Comparison of ENCODE assay signal across 8 mouse cellular contexts in genomic region chr5:98168356-98169285, GRCm38 (mm10). TPM values are rescaled to one million over a fixed set of nuclear protein-coding genes. Genes with fewer than 3 reads are reported as not detected.
DNase-seq lines count a peak whose midpoint lies in the region; ATAC-seq and TF ChIP-seq lines count a peak whose summit lies in the region.

No protein-coding gene starts in this region.

- TF ChIP-seq CTCF in heart, postnatal 0 days (IDR thresholded peaks at IDR 0.05; ENCODE audit: low read depth): no peak

- no peak for ATAC-seq in heart, postnatal 0 days (ENCODE audit: insufficient read depth, low read depth)
- ATAC-seq in midbrain, embryonic 13.5 days: no peak

- H3K4me1 ChIP-seq in heart, postnatal 0 days (ENCODE audit: control insufficient read depth, insufficient read depth): no peaks in the 10 kb centered on the region
- peaks cover 60% of the 10 kb centered on the region for H3K4me1 ChIP-seq in midbrain, embryonic 13.5 days (replicated peaks)

- no peaks in the 10 kb centered on the region for H3K9me3 ChIP-seq in heart, postnatal 0 days (replicated peaks; ENCODE audit: control insufficient read depth, low read length)
- no peaks in the 10 kb centered on the region for H3K9me3 ChIP-seq in midbrain, embryonic 13.5 days

- H3K9ac ChIP-seq in heart, postnatal 0 days (replicated peaks; ENCODE audit: low read depth, low read length): no peak overlapping the region
- peak overlapping the region; percentile 44; the same call in 1 of the 2 replicates for H3K9ac ChIP-seq in midbrain, embryonic 13.5 days (replicated peaks)

- peak overlapping the region; percentile 86 for H3K4me2 ChIP-seq in heart, postnatal 0 days (ENCODE audit: low read depth, low read length)
- H3K4me2 ChIP-seq in midbrain, embryonic 13.5 days (replicated peaks): peak overlapping the region; percentile 69

- no peaks in the 10 kb centered on the region for H3K36me3 ChIP-seq in heart, postnatal 0 days (replicated peaks; ENCODE audit: control insufficient read depth, insufficient read depth, low read length)
- no peaks in the 10 kb centered on the region for H3K36me3 ChIP-seq in midbrain, embryonic 13.5 days

- no peak for TF ChIP-seq EP300 in heart, postnatal 0 days (IDR thresholded peaks at IDR 0.05; ENCODE audit: low read depth)

- peaks cover 77% of the 10 kb centered on the region for H3K27me3 ChIP-seq in heart, postnatal 0 days (ENCODE audit: control insufficient read depth, insufficient read depth, low read length)
- H3K27me3 ChIP-seq in midbrain, embryonic 13.5 days: peaks cover 80% of the 10 kb centered on the region

- 2% methylated on average over 37 of the region's 37 CpGs for WGBS in heart, postnatal 0 days
- under 1% methylated on average over 37 of the region's 37 CpGs for WGBS in midbrain, embryonic 13.5 days

- H3K27ac ChIP-seq in heart, postnatal 0 days (ENCODE audit: low read depth): no peak overlapping the region
- no peak overlapping the region for H3K27ac ChIP-seq in midbrain, embryonic 13.5 days

- peak overlapping the region; percentile 68 for H3K4me3 ChIP-seq in heart, postnatal 0 days (ENCODE audit: low read depth, low read length)
- peak overlapping the region; percentile 48 for H3K4me3 ChIP-seq in midbrain, embryonic 13.5 days (replicated peaks)

- peak; percentile 25 to 37 for DNase-seq in layer of hippocampus, postnatal 10 days (ENCODE audit: low spot score in 2 of 2)
- no peak for DNase-seq in layer of hippocampus, adult 11-12 months (ENCODE audit: low spot score)
- DNase-seq in embryo, embryonic 10 days (ENCODE audit: low spot score): peak; percentile 52
- no peak for DNase-seq in heart, postnatal 0 days (ENCODE audit: low spot score)
- DNase-seq in frontal cortex, postnatal 10 days (ENCODE audit: low spot score in 2 of 2): no peak
- DNase-seq in layer of hippocampus, adult 9-10 months (ENCODE audit: low spot score): no peak
- no peak for DNase-seq in adrenal gland, adult 8-10 months

RNA-seq across cellular contexts. Expression of gene Prdm8, which starts 1.6 kb away (rescaled TPM):
- 10 to 100 TPM; 45.0 to 55.4 TPM for total RNA-seq in layer of hippocampus, postnatal 10 days (2021)
- 0.19 TPM in 1 of 2 replicates, not detected in the other for total RNA-seq in heart, postnatal 0 days (2014; rRNA removed; ENCODE audit: low replicate concordance)
- not detected in 2 replicates for polyA plus RNA-seq in heart, postnatal 0 days (2015; fragmentation: Nextera tagmentation; extraction: Ambion mirVana)
- polyA plus RNA-seq in midbrain, embryonic 13.5 days (2015; fragmentation: Nextera tagmentation; extraction: Ambion mirVana): 2.0 and 2.5 TPM in 2 replicates
- under 1 TPM in 3 of 4 experiments, not detected in 1; 0.11 to 0.15 (median 0.12) TPM for total RNA-seq in adrenal gland, adult 8-10 months (2022)

Comparison
In these comparisons a context has a peak if more than half of its experiments do, and no peak if none do; other contexts are left out.
1. DNase-seq: peak in layer of hippocampus, postnatal 10 days (2 of 2) and embryo, embryonic 10 days (single experiment); none in layer of hippocampus, adult 11-12 months (single experiment), heart, postnatal 0 days (single experiment), frontal cortex, postnatal 10 days (0 of 2), layer of hippocampus, adult 9-10 months (single experiment) and adrenal gland, adult 8-10 months (single experiment).
2. RNA of gene Prdm8, which starts 1.6 kb away (total RNA-seq): 45.0 to 55.4 TPM in layer of hippocampus, postnatal 10 days; 0.11 to 0.15 TPM in adrenal gland, adult 8-10 months and 0.19 TPM in heart, postnatal 0 days; every median in the first group is over 10 times any median in the second.